Mouse (Mus musculus) testis, postnatal 14 days (tissue): ENCODE measurements at regions not wholly inside any gene's neighbourhood (a gene's known extent, or its start where the extent isn't known, plus 50 kb on each side); places are given as distances from the start of the nearest gene placed in this dataset.
A peak's percentile ranks its signal among the peaks of the same experiment; 100 is the strongest.

Source experiments
- DNase-seq: peaks from one replicate; pipeline ENCODE4 v3.0.0; 2021; ENCODE audit warnings: low spot score

DNA sequence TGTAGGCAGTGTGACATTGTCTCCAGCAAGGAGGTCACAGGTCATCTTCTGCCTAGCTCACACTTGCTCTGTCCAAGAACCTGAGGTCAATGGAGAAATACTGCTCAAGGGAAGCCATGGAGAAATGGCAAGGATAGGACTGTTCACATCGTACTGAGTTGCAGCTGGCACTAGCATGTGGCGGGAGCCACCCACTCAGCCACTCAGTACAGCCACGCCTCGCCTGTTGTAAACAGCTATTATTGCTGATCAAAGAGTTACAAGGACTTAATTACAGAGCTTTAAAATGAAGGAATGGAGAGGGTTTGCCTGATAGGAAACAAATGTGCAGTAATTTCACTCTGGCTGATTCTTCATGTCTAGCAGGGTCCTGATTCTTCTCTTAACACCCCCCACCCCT is 64.8 kb downstream of the Dll1 start:
- DNase-seq = no peak

GRCm38 (mm10) chr17:15310465-15310864 is 66.2 kb downstream of the Dll1 start:
- no peak for DNase-seq

DNA sequence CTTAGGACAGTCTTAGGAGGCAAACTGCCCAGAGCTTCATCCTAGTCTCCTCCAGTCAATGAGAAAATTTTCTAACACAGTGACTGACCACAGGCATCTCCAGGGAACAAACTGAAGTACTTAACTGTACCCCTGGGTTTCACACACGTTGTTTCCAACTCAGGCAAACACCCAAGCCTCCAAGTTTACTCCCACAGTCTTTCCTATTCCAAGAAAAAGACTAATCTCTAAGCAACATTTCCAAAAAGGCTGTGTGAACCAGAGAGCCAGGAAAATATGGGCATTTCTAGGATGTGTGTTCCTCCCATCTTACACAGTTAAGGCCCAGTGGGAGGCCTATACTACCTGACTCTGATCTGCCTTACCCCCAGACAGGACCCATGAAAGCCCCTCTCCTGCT is 74.6 kb downstream of the Dll1 start:
- DNase-seq = no peak

DNA sequence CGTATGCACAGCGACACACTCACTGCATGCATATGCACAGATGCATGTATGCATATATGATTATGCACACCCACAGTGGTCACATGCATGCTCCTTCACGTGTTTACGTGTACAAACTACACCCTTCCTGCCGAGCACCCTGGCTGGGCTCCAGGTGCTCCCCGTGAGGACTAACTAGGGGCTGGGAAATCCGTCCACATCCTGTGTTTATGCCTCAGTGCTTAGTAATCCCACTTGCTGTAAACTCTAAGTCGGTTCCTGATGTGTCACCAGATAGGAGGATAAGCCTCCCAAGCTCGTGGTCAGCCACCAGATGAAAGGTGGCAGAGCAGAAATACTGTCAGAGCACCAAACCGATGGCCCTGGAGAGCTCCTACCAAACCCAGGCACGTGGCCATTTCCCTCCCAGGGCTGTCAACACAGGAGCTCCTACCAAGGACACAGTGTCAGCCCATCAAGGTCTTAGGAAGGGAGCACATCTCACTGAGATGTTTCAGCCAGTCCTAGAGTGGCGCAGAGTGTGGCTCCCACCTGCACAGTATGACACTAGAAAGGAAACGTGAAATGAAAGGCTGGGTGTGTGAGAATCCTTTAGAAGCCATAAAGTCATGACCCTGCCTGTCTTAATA is 76.8 kb downstream of the Dll1 start:
- no peak for DNase-seq

DNA sequence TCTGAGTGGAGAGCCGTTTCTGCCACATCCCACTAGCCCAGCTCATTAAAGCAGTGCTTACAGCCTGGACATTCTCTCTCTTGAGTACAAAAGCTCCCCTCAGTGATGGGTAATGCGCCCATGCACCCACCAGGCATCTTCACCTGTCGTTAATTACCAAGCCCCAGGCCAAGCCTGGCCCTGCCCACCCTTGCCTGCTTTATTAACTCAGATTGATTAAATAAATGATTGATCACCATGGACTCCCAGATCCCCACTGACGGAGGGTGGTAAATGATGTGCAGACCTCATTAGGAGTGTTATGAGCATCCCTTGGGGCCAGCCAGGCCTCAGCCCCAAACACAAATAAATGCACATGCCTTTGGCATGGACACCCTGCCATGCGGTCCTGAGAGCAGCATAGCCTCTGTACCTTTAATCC is 82.5 kb downstream of the Dll1 start:
- no peak for DNase-seq

DNA sequence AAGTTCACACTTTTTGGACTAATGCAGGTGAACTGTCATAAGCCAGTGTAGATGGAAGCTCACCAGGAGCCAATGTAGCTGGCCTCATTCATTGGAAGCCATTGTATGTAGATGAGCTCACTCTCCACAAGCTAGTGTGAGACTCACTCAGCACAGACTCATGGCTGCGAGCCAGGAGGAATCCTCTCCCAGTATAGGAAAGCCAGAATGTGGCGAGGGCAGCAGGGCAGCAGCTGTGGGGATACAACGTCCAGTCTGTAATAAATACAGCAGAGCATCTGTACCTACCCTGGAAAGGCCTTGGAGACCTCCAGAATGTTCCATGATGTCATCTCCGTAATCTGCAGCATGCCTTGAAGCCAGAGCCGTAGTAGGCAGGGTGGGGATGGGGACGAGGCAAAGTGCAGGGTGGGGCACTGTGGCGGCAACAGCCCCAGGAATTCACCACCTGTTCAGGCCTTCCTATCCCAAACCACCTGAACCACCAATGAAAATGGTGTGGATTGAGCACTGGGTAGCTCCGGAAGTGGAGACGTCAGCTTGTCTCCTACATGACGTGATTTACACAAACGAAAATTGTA is 84.1 kb downstream of the Dll1 start:
- DNase-seq = no peak

DNA sequence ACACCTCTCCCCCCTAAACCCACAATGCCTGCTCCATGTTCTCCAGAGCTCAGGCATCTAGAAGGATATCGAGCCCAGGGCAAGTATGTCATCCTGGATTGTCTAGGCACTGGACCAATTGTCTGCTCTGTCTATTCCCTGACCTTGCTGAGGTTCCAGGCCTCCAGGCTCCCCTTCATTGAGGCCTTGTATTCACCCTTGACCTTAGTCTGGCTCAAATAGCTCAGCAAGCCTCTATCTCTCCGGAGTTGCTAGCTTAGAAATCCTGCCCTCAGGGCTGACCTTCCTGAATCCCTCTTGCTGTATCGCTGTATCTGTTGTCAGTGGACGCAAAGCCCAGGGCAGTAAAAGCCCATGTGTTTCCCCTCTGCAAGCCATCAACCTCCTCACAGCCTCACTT is 85.0 kb downstream of the Dll1 start:
- no peak for DNase-seq

GRCm38 (mm10) chr17:15290326-15290725 is 86.3 kb downstream of the Dll1 start:
- DNase-seq = no peak

DNA sequence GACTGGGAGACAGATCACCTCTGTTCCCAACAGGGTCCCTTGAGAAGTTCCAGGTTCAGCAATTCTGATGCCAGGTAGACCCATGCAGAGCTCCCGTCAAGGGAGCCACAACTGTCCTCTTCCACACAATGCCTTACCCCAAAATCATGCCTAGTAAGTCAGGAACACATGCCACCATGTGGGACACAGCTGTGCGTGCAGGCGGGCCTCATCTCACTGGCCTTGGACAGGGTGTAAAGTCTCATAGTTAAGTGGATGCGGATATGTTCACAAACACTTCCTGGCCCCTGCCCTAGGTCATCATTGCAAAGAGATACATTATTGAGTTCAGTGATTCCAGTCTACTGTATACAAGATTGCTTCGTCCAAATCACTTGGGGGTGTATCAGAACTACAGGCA is 87.6 kb downstream of the Dll1 start:
- DNase-seq = no peak

- DNase-seq = no peak
Measured at GRCm38 (mm10) chr17:15288640-15289039, 88.0 kb downstream of the Dll1 start.

DNA sequence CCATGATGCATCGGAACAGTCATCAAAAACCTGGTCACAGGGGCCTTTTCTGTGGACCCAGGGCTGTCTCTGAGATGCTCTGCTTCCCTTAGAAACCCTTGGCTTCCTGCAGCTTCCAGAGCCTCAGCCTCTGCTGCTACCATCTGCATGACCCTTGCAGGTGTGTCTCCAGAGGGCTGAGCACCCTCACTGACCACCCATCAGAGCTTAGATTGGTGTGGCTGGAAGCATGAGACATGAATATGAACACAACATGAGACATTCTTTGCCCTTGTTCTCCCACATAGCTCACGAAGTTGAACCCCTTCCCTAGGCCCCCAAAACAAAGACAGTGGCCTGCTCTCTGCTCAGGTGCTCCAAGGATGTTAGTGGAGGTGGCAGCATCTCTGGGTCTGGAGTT is 90.1 kb downstream of the Dll1 start:
- no peak for DNase-seq

DNA sequence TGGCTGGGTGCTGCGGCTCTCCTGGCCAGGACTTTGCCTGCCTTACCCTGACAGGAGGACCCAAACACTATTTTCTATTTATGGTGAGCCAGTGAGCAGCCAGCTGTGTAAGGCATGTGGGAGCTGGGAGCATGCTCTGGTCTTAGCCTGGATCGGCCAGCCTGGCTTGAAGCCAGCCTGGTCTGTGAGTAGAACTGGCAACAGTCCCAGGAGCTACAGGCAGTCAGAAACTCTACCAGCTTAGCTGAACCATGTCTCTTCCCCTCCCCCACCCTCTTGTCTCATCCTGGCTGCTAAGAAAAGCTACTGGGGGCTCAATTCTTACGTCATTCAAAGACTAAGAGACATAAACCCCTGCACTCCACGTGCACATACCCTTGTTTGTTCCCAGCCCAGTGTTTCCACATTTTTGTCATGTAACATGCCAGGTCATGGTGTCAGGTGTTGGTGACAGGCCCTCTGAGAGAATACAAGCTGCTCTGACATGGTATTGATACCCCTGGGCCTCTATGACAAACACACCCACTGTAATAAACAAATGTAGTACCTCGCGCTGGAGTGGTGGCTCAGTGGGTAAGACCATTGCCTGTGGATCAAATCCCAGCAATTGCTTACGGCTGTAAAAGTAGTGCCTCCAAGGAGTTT is 91.2 kb downstream of the Dll1 start:
- peak; percentile 36 for DNase-seq

DNA sequence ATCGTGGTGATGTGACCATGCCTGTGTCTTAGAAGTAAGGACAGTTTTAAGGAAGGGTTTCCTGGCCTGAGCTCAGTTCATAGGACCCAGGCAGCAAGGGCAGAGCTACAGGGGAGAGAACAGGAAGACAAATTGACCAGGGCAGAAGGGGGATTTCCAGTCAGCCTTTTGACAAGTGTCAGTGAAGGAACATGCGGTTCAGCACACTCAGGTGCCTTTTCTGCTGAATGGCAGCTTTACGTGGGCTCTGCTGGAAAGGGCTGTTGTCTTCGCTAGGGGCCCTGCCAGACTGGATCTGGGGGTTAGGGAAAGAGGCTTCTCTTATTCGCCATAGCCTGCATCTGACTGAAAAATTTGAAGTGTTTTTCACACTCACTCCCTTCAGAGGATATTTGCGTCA is 106.8 kb downstream of the Dll1 start:
- DNase-seq = no peak

- no peak for DNase-seq
Measured at GRCm38 (mm10) chr17:15269056-15269612, 107.5 kb downstream of the Dll1 start.

- no peak for DNase-seq
Measured at GRCm38 (mm10) chr17:15267721-15268120, 109.0 kb downstream of the Dll1 start.

GRCm38 (mm10) chr17:15259427-15260101 is 117.1 kb downstream of the Dll1 start:
- DNase-seq = no peak

GRCm38 (mm10) chr17:15255874-15256273 is 120.8 kb downstream of the Dll1 start:
- no peak for DNase-seq

- DNase-seq = no peak
Measured at GRCm38 (mm10) chr17:15253785-15254184, 122.9 kb downstream of the Dll1 start.

DNA sequence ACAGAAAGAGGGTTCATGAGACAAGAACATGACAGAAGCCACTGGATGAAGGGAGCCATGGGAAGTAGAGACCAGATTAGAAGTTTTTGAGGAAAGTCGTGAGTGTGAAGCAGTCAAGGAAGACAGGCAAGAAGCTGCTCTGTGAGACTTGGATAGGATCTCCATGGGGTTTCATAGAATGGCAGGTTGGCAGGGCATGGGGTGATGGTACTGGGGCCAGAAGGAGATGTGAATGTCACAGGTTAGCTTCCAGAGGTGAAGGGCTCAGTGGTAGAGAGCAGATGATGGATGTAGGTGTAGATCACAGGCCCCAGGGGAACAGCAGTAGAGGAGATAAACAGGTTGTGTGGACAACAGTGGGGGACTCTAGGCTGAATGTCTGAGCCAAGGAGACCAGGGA is 123.4 kb downstream of the Dll1 start:
- DNase-seq = no peak

GRCm38 (mm10) chr17:15252187-15252586 is 124.5 kb downstream of the Dll1 start:
- no peak for DNase-seq

DNA sequence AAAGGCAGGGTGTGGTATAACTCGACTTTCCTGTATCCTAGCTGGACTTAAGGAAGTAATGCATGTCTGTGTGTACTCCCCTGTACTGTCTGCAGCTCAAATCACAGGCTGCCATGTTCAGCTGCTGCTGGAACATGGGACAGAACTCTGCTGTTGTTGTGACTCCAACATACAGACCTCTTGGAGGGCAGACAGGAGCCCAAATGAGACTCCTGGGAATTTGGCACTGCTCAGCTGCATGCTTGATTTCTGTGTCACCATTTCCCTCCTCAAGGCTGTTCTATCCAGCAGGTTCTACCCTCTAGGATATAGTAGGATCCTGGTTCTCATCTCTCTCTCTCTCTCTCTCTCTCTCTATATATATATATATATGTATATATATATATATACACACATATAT is 125.0 kb downstream of the Dll1 start:
- no peak for DNase-seq

- DNase-seq = no peak
Measured at GRCm38 (mm10) chr17:15248417-15248791, 128.3 kb downstream of the Dll1 start.
